Comparison of ENCODE assay signal across 8 mouse cellular contexts in the genomic region with DNA sequence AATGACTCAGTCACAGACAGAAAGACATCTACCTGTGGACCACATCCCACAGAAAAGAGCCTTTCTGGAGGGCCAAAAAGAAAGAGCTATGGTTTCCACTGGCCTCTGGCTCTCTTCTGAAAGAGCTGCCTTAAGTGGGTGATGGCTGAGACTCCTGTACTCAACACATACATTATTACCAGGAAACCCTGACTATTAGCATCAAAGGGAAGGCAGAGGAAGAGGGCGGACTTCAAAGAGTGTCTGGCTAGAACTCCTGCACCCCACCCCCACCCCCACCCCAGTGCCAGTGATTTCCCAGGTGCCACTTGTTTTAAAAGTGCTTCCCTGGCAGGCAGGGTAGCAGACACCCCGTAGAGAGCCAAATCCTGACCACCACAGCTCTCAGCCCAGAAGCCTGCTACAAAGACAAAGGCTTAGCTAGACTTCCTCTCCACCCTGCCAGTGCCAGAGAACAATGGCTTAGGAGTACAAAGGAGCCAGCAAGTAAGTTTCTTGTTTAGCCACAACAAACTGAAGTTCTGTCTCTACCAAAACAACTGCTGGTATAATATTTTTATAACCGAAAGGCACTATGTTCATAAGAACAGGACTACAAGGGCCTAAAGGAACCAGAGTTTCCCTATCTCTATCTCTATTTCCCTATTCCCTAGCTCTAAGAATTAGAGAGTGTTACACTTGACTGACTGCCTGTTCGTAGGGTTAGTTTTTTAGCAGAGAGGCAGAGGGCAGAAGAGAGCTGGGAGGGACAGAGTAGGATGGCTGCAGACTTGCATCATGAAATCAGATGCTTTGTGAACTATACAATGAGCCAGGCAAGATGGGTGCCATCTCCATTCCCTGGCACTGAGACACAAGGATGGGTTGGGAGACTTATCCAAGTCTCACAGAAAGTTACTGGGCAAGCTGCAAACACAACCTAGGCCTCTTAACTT. TPM values are rescaled to one million over a fixed set of nuclear protein-coding genes. Genes with fewer than 3 reads are reported as not detected.
DNase-seq lines count a peak whose midpoint lies in the region; ATAC-seq lines count a peak whose summit lies in the region.
"Had no signal": no experiment of that assay in that cellular context is flagged by ENCODE, and none has a peak within 500 bp of the region (broad histone marks: within the 10 kb centered on the region; RNA-seq: fewer than 3 reads in every experiment).

No protein-coding gene starts in this region.

- H3K9me3 ChIP-seq in embryonic facial prominence, embryonic 14.5 days (ENCODE audit: control insufficient read depth, low read length), result no peaks in the 10 kb centered on the region
- H3K9me3 ChIP-seq: liver, embryonic 15.5 days had no signal

- intact Hi-C loops in left cerebral cortex, postnatal 4 days (cut with DNase I), result loop anchor here (5.0 to 10.0 kb wide), 2 partner anchors 141 to 203 kb away; a partner anchor contains a TSS

- 34% methylated on average over 4 of the region's 4 CpGs for WGBS in embryonic facial prominence, embryonic 14.5 days

- peak overlapping the region; percentile 49 for H3K27ac ChIP-seq in embryonic facial prominence, embryonic 14.5 days (replicated peaks; ENCODE audit: low read depth, low read length)
- H3K27ac ChIP-seq: liver, embryonic 15.5 days had no signal

- no peaks in the 10 kb centered on the region for H3K27me3 ChIP-seq in embryonic facial prominence, embryonic 14.5 days (replicated peaks; ENCODE audit: control insufficient read depth, insufficient read depth, low read length)

- H3K36me3 ChIP-seq in embryonic facial prominence, embryonic 14.5 days (ENCODE audit: control insufficient read depth, insufficient read depth, low read length), result peaks cover 80% of the 10 kb centered on the region

- no peaks in the 10 kb centered on the region for H3K4me1 ChIP-seq in embryonic facial prominence, embryonic 14.5 days (ENCODE audit: control insufficient read depth, insufficient read depth, low read length)
- H3K4me1 ChIP-seq: liver, embryonic 15.5 days had no signal

- H3K4me2 ChIP-seq in embryonic facial prominence, embryonic 14.5 days (ENCODE audit: low read depth, low read length), result no peak overlapping the region
- H3K4me2 ChIP-seq: liver, embryonic 15.5 days had no signal

- H3K4me3 ChIP-seq in embryonic facial prominence, embryonic 14.5 days (ENCODE audit: low read depth, low read length), result no peak overlapping the region
- H3K4me3 ChIP-seq: liver, embryonic 15.5 days had no signal

- DNase-seq in 3T3-L1 (ENCODE audit: low read depth, low spot score), result peak; percentile 28
- peak; percentile 72 for DNase-seq in CD4-positive helper T cell, adult 2 months (ENCODE audit: low read depth, low spot score)
- peak; percentile 24 for DNase-seq in embryonic facial prominence, embryonic 14.5 days (ENCODE audit: low spot score)
- DNase-seq in lung, postnatal 14 days, result peak; percentile 15
- no peak for DNase-seq in cerebellum, postnatal 14 days
- no peak for DNase-seq in left cerebral cortex, postnatal 4 days

- no peak overlapping the region for H3K9ac ChIP-seq in embryonic facial prominence, embryonic 14.5 days (ENCODE audit: low read depth, low read length)
- H3K9ac ChIP-seq: liver, embryonic 15.5 days had no signal

- 0 out of 2 replicates have a peak, but pooled peaks have one; percentile 35 for ATAC-seq in embryonic facial prominence, embryonic 14.5 days (ENCODE audit: low read depth)
- ATAC-seq in megakaryocyte, adult 5-6 weeks (ENCODE audit: poor library complexity, severe bottlenecking), result no peak

RNA-seq across cellular contexts. Expression of a gene that starts 29.3 kb away (rescaled TPM):
- polyA plus RNA-seq in embryonic facial prominence, embryonic 14.5 days (2014; fragmentation: Nextera tagmentation; extraction: Ambion mirVana), result 56.9 and 57.3 TPM in 2 replicates
- 10 to 100 TPM; 76.0 to 82.0 TPM for total RNA-seq in left cerebral cortex, postnatal 4 days (2021)
- total RNA-seq in megakaryocyte, adult 5-6 weeks (2015), result 3.7 and 5.5 TPM in 2 replicates
- 6.0 and 27.4 TPM in 2 replicates for total RNA-seq in megakaryocyte, adult 5-6 weeks (2017)

RNA-seq across cellular contexts. Expression of a gene that starts 32.8 kb away (rescaled TPM):
- polyA plus RNA-seq in embryonic facial prominence, embryonic 14.5 days (2014; fragmentation: Nextera tagmentation; extraction: Ambion mirVana), result 0.93 and 1.8 TPM in 2 replicates
- total RNA-seq in left cerebral cortex, postnatal 4 days (2021), result not detected
- total RNA-seq in megakaryocyte, adult 5-6 weeks (2015), result 4.2 and 4.6 TPM in 2 replicates
- 7.0 and 7.6 TPM in 2 replicates for total RNA-seq in megakaryocyte, adult 5-6 weeks (2017)

Comparison
In these comparisons a context has a peak if more than half of its experiments do, and no peak if none do; other contexts are left out.
1. DNase-seq: peak in 3T3-L1 (single experiment), CD4-positive helper T cell, adult 2 months (single experiment), embryonic facial prominence, embryonic 14.5 days (single experiment) and lung, postnatal 14 days (single experiment); none in cerebellum, postnatal 14 days (0 of 2) and left cerebral cortex, postnatal 4 days (single experiment).
2. RNA of a gene that starts 32.8 kb away (total RNA-seq): 4.2 to 7.6 TPM in megakaryocyte, adult 5-6 weeks; not detected in left cerebral cortex, postnatal 4 days; every median in the first group is over 4 times any median in the second.